Mouse (Mus musculus) thymus, adult 2 months (tissue): ENCODE data around the gene Wnt5b.

Experiments
- CTCF ChIP-seq: fragments of 200-500 bp; IDR thresholded peaks from 2 replicates; pipeline ENCODE4 v1.5.1; 2012; ENCODE audit warnings: mild to moderate bottlenecking, control low read depth, low read length, moderate library complexity, borderline replicate concordance; ENCODE audit not compliant: control insufficient read depth, poor library complexity, insufficient read depth; ENCODE audit errors: extremely low read depth
- POLR2A ChIP-seq: fragments of 200-500 bp; IDR thresholded peaks from 2 replicates; pipeline ENCODE4 v1.6.1; 2012; ENCODE audit warnings: mild to moderate bottlenecking, low read length, control low read depth, moderate library complexity; ENCODE audit not compliant: control insufficient read depth, poor library complexity, insufficient read depth; ENCODE audit errors: extremely low read depth

DNA sequence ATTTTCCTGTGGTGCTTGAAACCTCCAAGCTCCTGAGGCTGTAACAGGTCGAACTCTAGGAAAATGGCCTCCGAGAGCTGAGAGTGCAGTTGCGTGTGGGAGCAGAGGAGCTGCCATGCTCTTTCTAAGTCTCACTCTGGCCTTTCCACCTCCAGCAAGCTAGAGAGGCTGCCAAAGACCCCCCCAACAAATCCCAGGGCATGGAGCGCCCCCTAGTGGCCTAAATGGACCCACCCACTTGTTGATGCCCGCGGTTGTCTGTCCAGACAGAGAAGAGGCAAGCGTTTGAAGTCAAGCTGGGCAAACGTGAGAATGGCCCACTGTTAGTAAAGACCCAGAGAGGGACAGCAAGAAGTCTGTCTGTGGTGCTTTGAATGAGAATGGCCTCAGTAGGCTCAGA lies 10.3 kb upstream of the Wnt5b start:
- no peak for TF ChIP-seq POLR2A
- peak; percentile 37; the same call in 1 of the 2 replicates for TF ChIP-seq CTCF
